Mouse (Mus musculus) frontal cortex, adult (tissue): Measurements from ENCODE around the gene Prrt1.

ENCODE experiments used
- ATAC-seq: cut with Nextera tagmentation; 2 replicates; pipeline ENCODE4 v1.9.2; 2017; ENCODE audit warnings: mild to moderate bottlenecking, moderate library complexity, mixed read lengths; ENCODE audit not compliant: low TSS enrichment

Prrt1 gene

GRCm38 (mm10) chr17:34629221-34629751 lies at the start of gene Prrt1:
Gene Prrt1, plus strand, starts transcription at chr17:34629533.
- peak; percentile 29 for ATAC-seq

GRCm38 (mm10) chr17:34582528-34582927 lies 46.8 kb upstream of the Prrt1 start:
- no peak for ATAC-seq

GRCm38 (mm10) chr17:34583397-34583796 lies 45.9 kb upstream of the Prrt1 start:
- no peak for ATAC-seq

GRCm38 (mm10) chr17:34583819-34584218 lies 45.5 kb upstream of the Prrt1 start:
- no peak for ATAC-seq

GRCm38 (mm10) chr17:34585121-34585520 lies 44.2 kb upstream of the Prrt1 start:
- no peak for ATAC-seq

GRCm38 (mm10) chr17:34585877-34586771 lies 43.2 kb upstream of the Prrt1 start:
- ATAC-seq = peak; percentile 6; the same call in 1 of the 2 replicates

GRCm38 (mm10) chr17:34586796-34587422 lies 42.4 kb upstream of the Prrt1 start:
- ATAC-seq = peak; percentile 59

GRCm38 (mm10) chr17:34587423-34587811 lies 41.9 kb upstream of the Prrt1 start:
- peak; percentile 72 for ATAC-seq

GRCm38 (mm10) chr17:34587814-34588213 lies 41.5 kb upstream of the Prrt1 start:
- ATAC-seq = no peak

- no peak for ATAC-seq
These were observed 40.6 kb upstream of the Prrt1 start for GRCm38 (mm10) chr17:34588767-34589166.

GRCm38 (mm10) chr17:34589206-34589605 lies 40.1 kb upstream of the Prrt1 start:
- no peak for ATAC-seq

GRCm38 (mm10) chr17:34589681-34590101 lies 39.6 kb upstream of the Prrt1 start, which contains the start of gene Gpsm3:
Gene Gpsm3, plus strand, starts transcription at chr17:34589806.
- no peak for ATAC-seq

- no peak for ATAC-seq
These were observed 39.0 kb upstream of the Prrt1 start for GRCm38 (mm10) chr17:34590154-34590987.

GRCm38 (mm10) chr17:34591029-34591993 lies 38.0 kb upstream of the Prrt1 start, which contains the start of gene Pbx2:
Gene Pbx2, plus strand, starts transcription at chr17:34591266.
- no peak for ATAC-seq

- peak; percentile 20; the same call in 1 of the 2 replicates for ATAC-seq
These were observed 37.3 kb upstream of the Prrt1 start for GRCm38 (mm10) chr17:34591994-34592375.

- ATAC-seq = peak; percentile 28
These were observed 36.5 kb upstream of the Prrt1 start for GRCm38 (mm10) chr17:34592581-34593549.

- no peak for ATAC-seq
These were observed 35.4 kb upstream of the Prrt1 start for GRCm38 (mm10) chr17:34593752-34594525.

- no peak for ATAC-seq
These were observed 33.2 kb upstream of the Prrt1 start for GRCm38 (mm10) chr17:34596098-34596497.
